Mouse (Mus musculus) embryonic facial prominence, embryonic 11.5 days (tissue): ENCODE data around the gene Hpse. TPM values are rescaled to one million over a fixed set of nuclear protein-coding genes. Genes with fewer than 3 reads are reported as not detected.

Source experiments
- ATAC-seq: fragments of 200-750 bp; cut with Nextera tagmentation; replicated peaks from 2 replicates; pipeline ENCODE4 v1.8.0; 2017; ENCODE audit warnings: low read depth; ENCODE audit not compliant: insufficient number of reproducible peaks, low FRiP score, low TSS enrichment
- DNase-seq: peaks from one replicate; pipeline ENCODE4 v3.0.0-alpha.2; 2015; ENCODE audit warnings: low spot score
- H3K27ac ChIP-seq: fragments of 300-500 bp; sonication (generic); replicated peaks from 2 replicates; pipeline ENCODE4 v1.5.1; 2014; ENCODE audit warnings: mild to moderate bottlenecking, low read depth, low read length, control low read depth
- H3K27me3 ChIP-seq: fragments of 300-500 bp; sonication (generic); 2 replicates; pipeline ENCODE4 v1.6.1; 2014; ENCODE audit warnings: mild to moderate bottlenecking, low read length, moderate library complexity, mixed read lengths; ENCODE audit not compliant: control insufficient read depth, insufficient read depth
- H3K36me3 ChIP-seq: fragments of 300-500 bp; sonication (generic); replicated peaks from 2 replicates; pipeline ENCODE4 v1.6.1; 2014; ENCODE audit warnings: low read depth, mild to moderate bottlenecking, low read length, moderate library complexity, mixed read lengths; ENCODE audit not compliant: control insufficient read depth, insufficient read depth
- H3K4me1 ChIP-seq: fragments of 300-500 bp; sonication (generic); 2 replicates; pipeline ENCODE4 v1.6.1; 2014; ENCODE audit warnings: low read length, mixed read lengths; ENCODE audit not compliant: control insufficient read depth, insufficient read depth
- H3K4me2 ChIP-seq: fragments of 300-500 bp; sonication (generic); 2 replicates; pipeline ENCODE4 v1.6.1; 2014; ENCODE audit warnings: low read depth, mild to moderate bottlenecking, control low read depth, low read length, moderate library complexity
- H3K4me3 ChIP-seq: fragments of 300-500 bp; sonication (generic); 2 replicates; pipeline ENCODE4 v1.5.1; 2014; ENCODE audit warnings: low read depth, low read length, control low read depth
- H3K9ac ChIP-seq: fragments of 300-500 bp; sonication (generic); replicated peaks from 2 replicates; pipeline ENCODE4 v1.6.1; 2014; ENCODE audit warnings: mild to moderate bottlenecking, control low read depth, low read length
- H3K9me3 ChIP-seq: fragments of 300-500 bp; sonication (generic); replicated peaks from 2 replicates; pipeline ENCODE4 v1.6.1; 2016; ENCODE audit warnings: mild to moderate bottlenecking, low read length, inconsistent platforms, mixed read lengths; ENCODE audit not compliant: control insufficient read depth
- WGBS: fragments of 180-500 bp; shearing (Covaris S2); extraction: QIAGEN DNeasy Blood & Tissue Kit; methylation state at CpG from one replicate; pipeline ENCODE4 v1.1.7; 2014; 5-methylcytosine and 5-hydroxymethylcytosine counted together
- polyA plus RNA-seq: library from polyadenylated mRNA; unstranded; fragments of >200 nt; fragmentation: Nextera tagmentation; extraction: Ambion mirVana; gene quantifications from 2 replicates; pipeline ENCODE4 v1.2.1, GENCODE M21; 2014

Hpse gene
- polyA plus RNA-seq, 1 experiment from 2014 or later, result 1.1 TPM

- Histone ChIP-seq H3K27ac (no peak overlapping the region), H3K27me3 (no peaks in the 10 kb centered on the region), H3K36me3 (no peaks in the 10 kb centered on the region), H3K4me2 (no peak overlapping the region), H3K9ac (no peak overlapping the region), H3K4me1 (no peaks in the 10 kb centered on the region), H3K4me3 (no peak overlapping the region), H3K9me3 (no peaks in the 10 kb centered on the region)
- 88% methylated on average over 8 of the region's 8 CpGs for WGBS
- ATAC-seq (no peak), DNase-seq (no peak)
These were observed 84.5 kb downstream of the Hpse start for GRCm38 (mm10) chr5:100634885-100635478.

- H3K4me3 ChIP-seq, result no peak overlapping the region
- H3K27ac ChIP-seq, result no peak overlapping the region
- 88% methylated on average over 8 of the region's 8 CpGs for WGBS
- no peak overlapping the region for H3K4me2 ChIP-seq
- H3K27me3 ChIP-seq, result no peaks in the 10 kb centered on the region
- no peak for ATAC-seq
- H3K36me3 ChIP-seq, result no peaks in the 10 kb centered on the region
- H3K9ac ChIP-seq, result no peak overlapping the region
- DNase-seq, result no peak
- no peaks in the 10 kb centered on the region for H3K4me1 ChIP-seq
- H3K9me3 ChIP-seq, result no peaks in the 10 kb centered on the region
These were observed 86.9 kb downstream of the Hpse start for GRCm38 (mm10) chr5:100632540-100633129.

Other genes starting within 250 kb of the Hpse start
- gene Lin54, start 219.1 kb downstream of the Hpse start, polyA plus RNA-seq, result 16.1 and 19.0 TPM in 2 replicates
- gene Cops4, start 201.4 kb downstream of the Hpse start, polyA plus RNA-seq, result 258 and 263 TPM in 2 replicates
- gene Plac8, start 147.5 kb downstream of the Hpse start, polyA plus RNA-seq, result 5.3 and 5.5 TPM in 2 replicates
- 62.2 and 64.0 TPM in 2 replicates for gene Coq2, start 44.6 kb downstream of the Hpse start, polyA plus RNA-seq
- gene Helq, start 78.9 kb upstream of the Hpse start, polyA plus RNA-seq, result 17.6 and 21.6 TPM in 2 replicates
- 178 TPM in 2 replicates for gene Mrps18c, start 78.9 kb upstream of the Hpse start, polyA plus RNA-seq
- gene Abraxas1, start 101.2 kb upstream of the Hpse start, polyA plus RNA-seq, result 25.2 and 33.4 TPM in 2 replicates
- gene Gpat3, start 126.0 kb upstream of the Hpse start, polyA plus RNA-seq, result 0.46 and 0.99 TPM in 2 replicates